Comparison of ENCODE assay signal across 21 mouse cellular contexts in genomic region chr13:68680429-68680828, GRCm38 (mm10).
DNase-seq lines count a peak whose midpoint lies in the region; ATAC-seq and TF ChIP-seq lines count a peak whose summit lies in the region.
"Had no signal": no experiment of that assay in that cellular context is flagged by ENCODE, and none has a peak within 500 bp of the region (broad histone marks: within the 10 kb centered on the region; RNA-seq: fewer than 3 reads in every experiment).

No protein-coding gene starts in this region.

- no peak overlapping the region for H3K9ac ChIP-seq in lung, embryonic 14.5 days
- H3K9ac ChIP-seq in lung, embryonic 16.5 days (ENCODE audit: low read length) = no peak overlapping the region
- H3K9ac ChIP-seq: embryonic facial prominence, embryonic 13.5 days; embryonic facial prominence, embryonic 15.5 days; forebrain, embryonic 12.5 days had no signal

- no peak for TF ChIP-seq POLR2A in lung, adult 2 months (IDR thresholded peaks at IDR 0.05; ENCODE audit: borderline replicate concordance, extremely low read depth, low read depth, low read length)

- no peaks in the 10 kb centered on the region for H3K27me3 ChIP-seq in lung, embryonic 14.5 days (ENCODE audit: insufficient read depth, low read length)
- no peaks in the 10 kb centered on the region for H3K27me3 ChIP-seq in lung, embryonic 16.5 days (ENCODE audit: control insufficient read depth, insufficient read depth, low read depth, low read length)
- H3K27me3 ChIP-seq: embryonic facial prominence, embryonic 13.5 days; embryonic facial prominence, embryonic 15.5 days; forebrain, embryonic 12.5 days had no signal

- H3K27ac ChIP-seq in lung, embryonic 14.5 days (ENCODE audit: low read depth) = no peak overlapping the region
- H3K27ac ChIP-seq in lung, embryonic 16.5 days (ENCODE audit: low read length) = no peak overlapping the region
- H3K27ac ChIP-seq: embryonic facial prominence, embryonic 13.5 days; embryonic facial prominence, embryonic 15.5 days; forebrain, embryonic 10.5 days; forebrain, embryonic 12.5 days had no signal

- no peaks in the 10 kb centered on the region for H3K4me1 ChIP-seq in lung, embryonic 14.5 days (ENCODE audit: insufficient read depth)
- H3K4me1 ChIP-seq in lung, adult 2 months (ENCODE audit: control insufficient read depth, insufficient read depth, low read length) = no peaks in the 10 kb centered on the region
- no peaks in the 10 kb centered on the region for H3K4me1 ChIP-seq in lung, embryonic 16.5 days (replicated peaks; ENCODE audit: control insufficient read depth, insufficient read depth, low read length)
- H3K4me1 ChIP-seq: embryonic facial prominence, embryonic 13.5 days; embryonic facial prominence, embryonic 15.5 days; forebrain, embryonic 10.5 days; forebrain, embryonic 12.5 days had no signal

- ATAC-seq in lung, embryonic 14.5 days (ENCODE audit: insufficient read depth) = peak; percentile 77
- peak; percentile 74 for ATAC-seq in lung, embryonic 16.5 days (ENCODE audit: low read depth)
- ATAC-seq: forebrain, embryonic 14.5 days; forebrain, embryonic 16.5 days had no signal

- H3K36me3 ChIP-seq in lung, embryonic 14.5 days (ENCODE audit: insufficient read depth) = 0 out of 2 replicates have a peak, but pooled peaks cover 8% of the 10 kb centered on the region
- peaks cover 7% of the 10 kb centered on the region; the same call in 1 of the 2 replicates for H3K36me3 ChIP-seq in lung, embryonic 16.5 days (ENCODE audit: control insufficient read depth, insufficient read depth, low read length)
- H3K36me3 ChIP-seq: embryonic facial prominence, embryonic 13.5 days; embryonic facial prominence, embryonic 15.5 days; forebrain, embryonic 10.5 days; forebrain, embryonic 12.5 days had no signal

- TF ChIP-seq CTCF in lung, embryonic 14.5 days (IDR thresholded peaks at IDR 0.05; ENCODE audit: low read depth) = no peak
- TF ChIP-seq CTCF in lung, adult 2 months (IDR thresholded peaks at IDR 0.05; ENCODE audit: insufficient read depth, low read length) = no peak

- H3K4me3 ChIP-seq in lung, embryonic 14.5 days (ENCODE audit: low read depth, low read length) = no peak overlapping the region
- H3K4me3 ChIP-seq in lung, adult 2 months (replicated peaks; ENCODE audit: extremely low read depth, low read depth, low read length) = no peak overlapping the region
- H3K4me3 ChIP-seq in lung, embryonic 16.5 days (ENCODE audit: low read length) = no peak overlapping the region
- H3K4me3 ChIP-seq: embryonic facial prominence, embryonic 13.5 days; embryonic facial prominence, embryonic 15.5 days; erythroblast, embryonic 14.5 days; forebrain, embryonic 10.5 days; forebrain, embryonic 12.5 days had no signal

- no peaks in the 10 kb centered on the region for H3K9me3 ChIP-seq in lung, embryonic 14.5 days (ENCODE audit: low read depth, low read length)
- H3K9me3 ChIP-seq in lung, embryonic 16.5 days (ENCODE audit: control insufficient read depth, low read length) = no peaks in the 10 kb centered on the region
- H3K9me3 ChIP-seq: embryonic facial prominence, embryonic 13.5 days; embryonic facial prominence, embryonic 15.5 days; forebrain, embryonic 10.5 days; forebrain, embryonic 12.5 days had no signal

- no peak overlapping the region for H3K4me2 ChIP-seq in lung, embryonic 14.5 days
- no peak overlapping the region for H3K4me2 ChIP-seq in lung, embryonic 16.5 days (ENCODE audit: low read depth, low read length)
- H3K4me2 ChIP-seq: embryonic facial prominence, embryonic 13.5 days; embryonic facial prominence, embryonic 15.5 days; forebrain, embryonic 12.5 days had no signal

- DNase-seq in lung, embryonic 14.5 days = no peak
- no peak for DNase-seq in lung, adult 2 months
- DNase-seq in lung, postnatal 25 days (ENCODE audit: low spot score) = no peak
- DNase-seq: adrenal gland, adult 2 months; adrenal gland, postnatal 10 days; adrenal gland, postnatal 25 days; cerebellum, adult 11 months; cerebellum, adult 18-20 months; cerebellum, adult 8-10 months; cerebellum, adult 9-11 months; cerebellum, postnatal 14 days; cerebellum, postnatal 36 days; embryo, embryonic 11 days had no signal

- 81% methylated on average over 1 of the region's 1 CpGs for WGBS in lung, embryonic 14.5 days
- WGBS in lung, adult 2 months = 53% methylated on average over 1 of the region's 1 CpGs
- WGBS in lung, embryonic 16.5 days = 58% methylated on average over 1 of the region's 1 CpGs
